Mouse (Mus musculus) E14TG2a.4 (cell line): ENCODE results near the gene Pold1.

Experiments used
- H3K27me3 ChIP-seq: 2 replicates; pipeline ENCODE4 v1.6.1; 2014; ENCODE audit warnings: low read length, control low read depth; ENCODE audit not compliant: insufficient read depth
- H3K36me3 ChIP-seq: 2 replicates; pipeline ENCODE4 v1.6.1; 2014; ENCODE audit warnings: low read length, control low read depth; ENCODE audit not compliant: insufficient read depth
- H3K4me1 ChIP-seq: replicated peaks from 2 replicates; pipeline ENCODE4 v1.6.1; 2014; ENCODE audit warnings: low read depth, low read length, control low read depth
- H3K4me3 ChIP-seq: replicated peaks from 2 replicates; pipeline ENCODE4 v1.5.1; 2014; ENCODE audit warnings: mild to moderate bottlenecking, low read length
- H3K9me3 ChIP-seq: 2 replicates; pipeline ENCODE4 v1.6.1; 2014; ENCODE audit warnings: low read length, control low read depth
- CTCF ChIP-seq: conservative IDR thresholded peaks from 2 replicates; pipeline ENCODE4 v1.5.1; 2014; ENCODE audit warnings: low read length
- NANOG ChIP-seq: IDR thresholded peaks from 2 replicates; pipeline ENCODE4 v1.6.1; 2014; ENCODE audit warnings: borderline replicate concordance, low read length, mixed read lengths
- POU5F1 ChIP-seq: IDR thresholded peaks from 2 replicates; pipeline ENCODE4 v1.6.1; 2014; ENCODE audit warnings: low read length, borderline replicate concordance

Gene Pold1

GRCm38 (mm10) chr7:44585606-44586005, 37.0 kb upstream of the Pold1 start:
- Histone ChIP-seq H3K36me3 (peaks cover 21% of the 10 kb centered on the region), H3K4me3 (no peak overlapping the region), H3K27me3 (peaks cover 29% of the 10 kb centered on the region), H3K9me3 (no peaks in the 10 kb centered on the region), H3K4me1 (peaks cover 57% of the 10 kb centered on the region)
- TF ChIP-seq CTCF (no peak), POU5F1 (no peak), NANOG (no peak)

- Histone ChIP-seq H3K4me1 (peaks cover 55% of the 10 kb centered on the region), H3K36me3 (peaks cover 21% of the 10 kb centered on the region), H3K27me3 (peaks cover 29% of the 10 kb centered on the region), H3K4me3 (no peak overlapping the region), H3K9me3 (no peaks in the 10 kb centered on the region)
- TF ChIP-seq POU5F1, result no peak
- TF ChIP-seq CTCF, result no peak
- TF ChIP-seq NANOG, result no peak
Observed at GRCm38 (mm10) chr7:44584921-44585320, 36.3 kb upstream of the Pold1 start.

- peaks cover 29% of the 10 kb centered on the region for H3K27me3 ChIP-seq
- peaks cover 49% of the 10 kb centered on the region for H3K4me1 ChIP-seq
- peaks cover 21% of the 10 kb centered on the region for H3K36me3 ChIP-seq
- no peak for TF ChIP-seq POU5F1
- TF ChIP-seq NANOG, result no peak
- no peak for TF ChIP-seq CTCF
- no peak overlapping the region for H3K4me3 ChIP-seq
- no peaks in the 10 kb centered on the region for H3K9me3 ChIP-seq
Observed at GRCm38 (mm10) chr7:44584265-44584804, 35.7 kb upstream of the Pold1 start.

- Histone ChIP-seq H3K36me3 (peaks cover 21% of the 10 kb centered on the region), H3K27me3 (peaks cover 23% of the 10 kb centered on the region), H3K9me3 (no peaks in the 10 kb centered on the region), H3K4me3 (no peak overlapping the region), H3K4me1 (peaks cover 40% of the 10 kb centered on the region)
- no peak for TF ChIP-seq POU5F1
- TF ChIP-seq NANOG, result no peak
- TF ChIP-seq CTCF, result no peak
Observed at GRCm38 (mm10) chr7:44583146-44583545, 34.5 kb upstream of the Pold1 start.

- TF ChIP-seq POU5F1 (no peak), NANOG (no peak)
- Histone ChIP-seq H3K27me3 (peaks cover 19% of the 10 kb centered on the region), H3K4me3 (no peak overlapping the region), H3K9me3 (no peaks in the 10 kb centered on the region), H3K36me3 (peaks cover 21% of the 10 kb centered on the region), H3K4me1 (peaks cover 36% of the 10 kb centered on the region)
Observed at GRCm38 (mm10) chr7:44582709-44583108, 34.1 kb upstream of the Pold1 start.

- Histone ChIP-seq H3K9me3 (no peaks in the 10 kb centered on the region), H3K4me1 (peaks cover 37% of the 10 kb centered on the region), H3K4me3 (no peak overlapping the region), H3K27me3 (peaks cover 12% of the 10 kb centered on the region), H3K36me3 (peaks cover 21% of the 10 kb centered on the region)
- no peak for TF ChIP-seq POU5F1
- TF ChIP-seq CTCF, result no peak
- no peak for TF ChIP-seq NANOG
Observed at GRCm38 (mm10) chr7:44581637-44582036, 33.0 kb upstream of the Pold1 start.

GRCm38 (mm10) chr7:44576333-44576844, 27.7 kb upstream of the Pold1 start:
- peaks cover 53% of the 10 kb centered on the region for H3K4me1 ChIP-seq
- H3K4me3 ChIP-seq, result no peak overlapping the region
- no peaks in the 10 kb centered on the region for H3K27me3 ChIP-seq
- 0 out of 2 replicates have a peak, but pooled peaks cover 3% of the 10 kb centered on the region for H3K36me3 ChIP-seq
- H3K9me3 ChIP-seq, result no peaks in the 10 kb centered on the region
- TF ChIP-seq NANOG (no peak), POU5F1 (no peak), CTCF (no peak)

- Histone ChIP-seq H3K27me3 (no peaks in the 10 kb centered on the region), H3K4me3 (no peak overlapping the region), H3K9me3 (no peaks in the 10 kb centered on the region), H3K36me3 (no peaks in the 10 kb centered on the region), H3K4me1 (peaks cover 67% of the 10 kb centered on the region)
- TF ChIP-seq NANOG, result no peak
- TF ChIP-seq CTCF, result no peak
- no peak for TF ChIP-seq POU5F1
Observed at GRCm38 (mm10) chr7:44572956-44573484, 24.4 kb upstream of the Pold1 start.

GRCm38 (mm10) chr7:44572213-44572701, 23.6 kb upstream of the Pold1 start, which contains the start of gene Napsa:
Gene Napsa, plus strand, starts transcription at chr7:44572380.
- Histone ChIP-seq H3K4me1 (peaks cover 62% of the 10 kb centered on the region), H3K4me3 (peak within 1 kb of the TSS; percentile 48), H3K9me3 (no peaks in the 10 kb centered on the region), H3K36me3 (no peaks in the 10 kb centered on the region), H3K27me3 (no peaks in the 10 kb centered on the region)
- TF ChIP-seq POU5F1 (no peak), CTCF (no peak), NANOG (no peak)
